Mouse (Mus musculus): ENCODE data around the gene Sirpa. TPM values are rescaled to one million over a fixed set of nuclear protein-coding genes. Genes with fewer than 3 reads are reported as not detected.

Gene Sirpa
- total RNA-seq, 1 experiment, result 6.5 TPM

- Histone ChIP-seq H3K9ac (ENCODE audit: insufficient read depth, low read depth, low read length, poor library complexity, severe bottlenecking) (no peak overlapping the region), H3K27ac (ENCODE audit: insufficient read depth, low read depth, low read length, poor library complexity, severe bottlenecking) (no peak overlapping the region), H3K4me3 (ENCODE audit: insufficient read depth in 1 of 2, low read depth in 1 of 2, low read length in 2 of 2, poor library complexity in 1 of 2, severe bottlenecking in 1 of 2) (no peak overlapping the region), H3K36me3 (ENCODE audit: control insufficient read depth, insufficient read depth, low read length, poor library complexity, severe bottlenecking) (no peaks in the 10 kb centered on the region), H3K9me3 (ENCODE audit: control insufficient read depth, insufficient read depth, low read depth, low read length) (no peaks in the 10 kb centered on the region), H3K4me1 (ENCODE audit: control insufficient read depth in 2 of 2, insufficient read depth in 2 of 2, low read length in 2 of 2, poor library complexity in 1 of 2) (no peaks in the 10 kb centered on the region)
- in situ Hi-C loops (cut with MboI; ENCODE audit: low sequenced_read_pairs in 2 of 2, unreplicated experiment in 2 of 2), result no loop called here
- TF ChIP-seq ZNF384 (IDR thresholded peaks at IDR 0.05; ENCODE audit: low read depth, low read length) (no peak), ZC3H11A (IDR thresholded peaks at IDR 0.05; ENCODE audit: borderline replicate concordance, low read depth, low read length) (no peak), HCFC1 (IDR thresholded peaks at IDR 0.05; ENCODE audit: borderline replicate concordance, insufficient read depth, low read length) (no peak), MAFK (IDR thresholded peaks at IDR 0.05; ENCODE audit: insufficient read depth, low read depth, low read length) (no peak), CHD2 (IDR thresholded peaks at IDR 0.05; ENCODE audit: low read depth, low read length) (no peak)
- no peak for DNase-seq (ENCODE audit: low read depth, low spot score)
Observed at GRCm38 (mm10) chr2:129558008-129558874, 34.4 kb upstream of the Sirpa start.

- no peaks in the 10 kb centered on the region for H3K36me3 ChIP-seq (ENCODE audit: control insufficient read depth, insufficient read depth, low read length, poor library complexity, severe bottlenecking)
- in situ Hi-C loops (cut with MboI; ENCODE audit: low sequenced_read_pairs in 2 of 2, unreplicated experiment in 2 of 2), result no loop called here
- no peaks in the 10 kb centered on the region for H3K4me1 ChIP-seq (ENCODE audit: control insufficient read depth in 2 of 2, insufficient read depth in 2 of 2, low read length in 2 of 2, poor library complexity in 1 of 2)
- H3K9ac ChIP-seq (ENCODE audit: insufficient read depth, low read depth, low read length, poor library complexity, severe bottlenecking), result no peak overlapping the region
- TF ChIP-seq MAFK (IDR thresholded peaks at IDR 0.05; ENCODE audit: insufficient read depth, low read depth, low read length), result no peak
- TF ChIP-seq CHD2 (IDR thresholded peaks at IDR 0.05; ENCODE audit: low read depth, low read length), result no peak
- no peak for TF ChIP-seq ZNF384 (IDR thresholded peaks at IDR 0.05; ENCODE audit: low read depth, low read length)
- TF ChIP-seq ZC3H11A (IDR thresholded peaks at IDR 0.05; ENCODE audit: borderline replicate concordance, low read depth, low read length), result no peak
- no peak for TF ChIP-seq HCFC1 (IDR thresholded peaks at IDR 0.05; ENCODE audit: borderline replicate concordance, insufficient read depth, low read length)
- H3K27ac ChIP-seq (ENCODE audit: insufficient read depth, low read depth, low read length, poor library complexity, severe bottlenecking), result no peak overlapping the region
- DNase-seq (ENCODE audit: low read depth, low spot score), result no peak
- H3K9me3 ChIP-seq (ENCODE audit: control insufficient read depth, insufficient read depth, low read depth, low read length), result no peaks in the 10 kb centered on the region
- no peak overlapping the region for H3K4me3 ChIP-seq (ENCODE audit: insufficient read depth in 1 of 2, low read depth in 1 of 2, low read length in 2 of 2, poor library complexity in 1 of 2, severe bottlenecking in 1 of 2)
Observed at GRCm38 (mm10) chr2:129558875-129559219, 33.8 kb upstream of the Sirpa start.

- Histone ChIP-seq H3K4me1 (ENCODE audit: control insufficient read depth in 2 of 2, insufficient read depth in 2 of 2, low read length in 2 of 2, poor library complexity in 1 of 2) (no peaks in the 10 kb centered on the region), H3K4me3 (ENCODE audit: insufficient read depth in 1 of 2, low read depth in 1 of 2, low read length in 2 of 2, poor library complexity in 1 of 2, severe bottlenecking in 1 of 2) (no peak overlapping the region), H3K36me3 (ENCODE audit: control insufficient read depth, insufficient read depth, low read length, poor library complexity, severe bottlenecking) (no peaks in the 10 kb centered on the region), H3K9ac (ENCODE audit: insufficient read depth, low read depth, low read length, poor library complexity, severe bottlenecking) (no peak overlapping the region), H3K27ac (ENCODE audit: insufficient read depth, low read depth, low read length, poor library complexity, severe bottlenecking) (no peak overlapping the region), H3K9me3 (ENCODE audit: control insufficient read depth, insufficient read depth, low read depth, low read length) (no peaks in the 10 kb centered on the region)
- in situ Hi-C loops (cut with MboI; ENCODE audit: low sequenced_read_pairs in 2 of 2, unreplicated experiment in 2 of 2), result no loop called here
- no peak for DNase-seq (ENCODE audit: low read depth, low spot score)
- TF ChIP-seq ZNF384 (IDR thresholded peaks at IDR 0.05; ENCODE audit: low read depth, low read length), result no peak
- TF ChIP-seq ZC3H11A (IDR thresholded peaks at IDR 0.05; ENCODE audit: borderline replicate concordance, low read depth, low read length), result no peak
- TF ChIP-seq CHD2 (IDR thresholded peaks at IDR 0.05; ENCODE audit: low read depth, low read length), result no peak
- no peak for TF ChIP-seq HCFC1 (IDR thresholded peaks at IDR 0.05; ENCODE audit: borderline replicate concordance, insufficient read depth, low read length)
- no peak for TF ChIP-seq MAFK (IDR thresholded peaks at IDR 0.05; ENCODE audit: insufficient read depth, low read depth, low read length)
Observed at GRCm38 (mm10) chr2:129561796-129562195, 30.8 kb upstream of the Sirpa start.

GRCm38 (mm10) chr2:129563944-129564709, 28.5 kb upstream of the Sirpa start:
- Histone ChIP-seq H3K4me3 (ENCODE audit: insufficient read depth in 1 of 2, low read depth in 1 of 2, low read length in 2 of 2, poor library complexity in 1 of 2, severe bottlenecking in 1 of 2) (no peak overlapping the region), H3K4me1 (ENCODE audit: control insufficient read depth in 2 of 2, insufficient read depth in 2 of 2, low read length in 2 of 2, poor library complexity in 1 of 2) (no peaks in the 10 kb centered on the region), H3K9me3 (ENCODE audit: control insufficient read depth, insufficient read depth, low read depth, low read length) (no peaks in the 10 kb centered on the region), H3K36me3 (ENCODE audit: control insufficient read depth, insufficient read depth, low read length, poor library complexity, severe bottlenecking) (no peaks in the 10 kb centered on the region), H3K9ac (ENCODE audit: insufficient read depth, low read depth, low read length, poor library complexity, severe bottlenecking) (no peak overlapping the region), H3K27ac (ENCODE audit: insufficient read depth, low read depth, low read length, poor library complexity, severe bottlenecking) (no peak overlapping the region)
- TF ChIP-seq MAFK (IDR thresholded peaks at IDR 0.05; ENCODE audit: insufficient read depth, low read depth, low read length), result no peak
- TF ChIP-seq HCFC1 (IDR thresholded peaks at IDR 0.05; ENCODE audit: borderline replicate concordance, insufficient read depth, low read length), result no peak
- no peak for TF ChIP-seq ZNF384 (IDR thresholded peaks at IDR 0.05; ENCODE audit: low read depth, low read length)
- TF ChIP-seq CHD2 (IDR thresholded peaks at IDR 0.05; ENCODE audit: low read depth, low read length), result no peak
- no peak for TF ChIP-seq ZC3H11A (IDR thresholded peaks at IDR 0.05; ENCODE audit: borderline replicate concordance, low read depth, low read length)
- no peak for DNase-seq (ENCODE audit: low read depth, low spot score)
- in situ Hi-C loops (cut with MboI; ENCODE audit: low sequenced_read_pairs in 2 of 2, unreplicated experiment in 2 of 2), result no loop called here

Measured in ES-E14 (cell line).